Mouse (Mus musculus): ENCODE data around the gene Gm525.

Gene Gm525

GRCm38 (mm10) chr11:89098083-89098835 lies 24.6 kb downstream of the Gm525 start:
- no peak for DNase-seq

DNA sequence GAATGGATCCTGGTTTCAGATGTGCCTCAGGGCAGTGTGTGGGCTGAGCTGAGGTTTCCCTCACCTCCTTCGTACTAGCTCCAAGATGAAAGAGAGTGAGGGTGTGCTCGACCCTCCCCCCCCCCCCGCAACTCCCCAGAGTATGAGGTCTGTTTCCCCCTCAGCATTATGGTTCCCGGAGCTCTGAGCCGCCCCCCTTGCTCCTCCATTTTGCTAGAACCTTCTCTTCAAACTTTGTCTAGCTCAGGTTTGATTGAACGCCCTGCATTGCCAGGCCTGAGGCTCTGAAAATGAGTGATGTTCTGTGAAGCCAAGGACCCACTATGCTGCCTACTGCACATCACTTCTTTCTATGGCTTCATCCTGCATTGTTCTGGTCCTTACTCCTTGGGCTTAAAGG lies 25.3 kb downstream of the Gm525 start:
- DNase-seq, result no peak

DNA sequence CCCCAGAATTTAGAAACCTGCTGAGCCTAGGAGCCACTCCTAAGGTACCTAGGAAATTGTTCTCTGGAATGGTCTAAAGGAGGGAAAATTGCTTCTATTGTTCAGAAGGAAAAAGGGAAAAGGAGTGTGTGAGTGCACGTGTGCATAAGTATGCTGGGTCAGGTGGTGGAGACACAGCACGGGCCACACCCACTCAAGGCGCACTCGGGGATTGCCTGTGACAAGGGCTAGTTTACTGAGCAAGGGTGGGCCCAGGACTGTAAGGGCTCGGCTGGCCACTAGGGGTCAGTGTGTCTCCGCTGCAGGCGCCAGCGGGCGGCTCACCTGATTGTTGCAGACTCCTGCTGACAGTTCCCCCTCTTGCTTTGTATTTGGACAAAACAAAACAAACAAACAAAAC lies 26.8 kb downstream of the Gm525 start:
- DNase-seq, result peak; percentile 79 to 88

- no peak for DNase-seq
Measured at GRCm38 (mm10) chr11:89100826-89101321, 27.2 kb downstream of the Gm525 start.

- no peak for DNase-seq
Measured at GRCm38 (mm10) chr11:89103166-89103565, 29.5 kb downstream of the Gm525 start.

- DNase-seq, result no peak
Measured at GRCm38 (mm10) chr11:89105211-89105610, 31.6 kb downstream of the Gm525 start.

GRCm38 (mm10) chr11:89105823-89106222 lies 32.2 kb downstream of the Gm525 start:
- peak in 1 of 2 experiments; percentile 30 for DNase-seq

DNA sequence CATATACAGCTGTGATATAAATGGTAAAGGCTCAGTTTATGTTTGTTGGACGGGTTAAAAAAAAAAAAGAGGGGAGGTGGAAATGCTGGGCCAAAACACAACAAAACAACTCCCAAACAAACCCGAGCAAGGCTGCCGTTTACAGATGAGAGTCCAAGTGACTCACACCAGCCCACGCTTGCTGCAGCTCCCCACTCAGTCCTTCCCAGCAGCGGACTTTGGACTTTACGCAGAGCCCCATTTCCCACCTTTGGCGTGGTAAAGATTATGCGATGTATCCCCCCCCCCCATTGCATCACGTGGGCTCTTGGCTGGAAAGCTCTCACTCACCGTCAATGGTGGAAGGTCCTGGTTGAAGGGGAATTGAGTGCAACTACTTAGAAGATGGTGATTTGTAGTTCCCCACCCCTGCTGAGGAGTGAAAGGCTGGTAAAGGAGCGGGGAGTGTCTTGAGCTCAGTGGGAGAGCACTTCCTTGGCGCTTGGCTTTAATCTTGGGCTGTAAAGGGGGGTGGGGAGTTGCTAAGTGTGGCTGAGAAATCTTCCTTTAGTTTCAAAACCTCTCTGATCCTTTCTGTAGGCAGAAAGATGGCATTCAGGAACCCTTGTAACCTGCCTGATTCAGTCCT lies 33.7 kb downstream of the Gm525 start:
- no peak for DNase-seq

- no peak for DNase-seq
Measured at GRCm38 (mm10) chr11:89124411-89124810, 50.8 kb downstream of the Gm525 start.

DNA sequence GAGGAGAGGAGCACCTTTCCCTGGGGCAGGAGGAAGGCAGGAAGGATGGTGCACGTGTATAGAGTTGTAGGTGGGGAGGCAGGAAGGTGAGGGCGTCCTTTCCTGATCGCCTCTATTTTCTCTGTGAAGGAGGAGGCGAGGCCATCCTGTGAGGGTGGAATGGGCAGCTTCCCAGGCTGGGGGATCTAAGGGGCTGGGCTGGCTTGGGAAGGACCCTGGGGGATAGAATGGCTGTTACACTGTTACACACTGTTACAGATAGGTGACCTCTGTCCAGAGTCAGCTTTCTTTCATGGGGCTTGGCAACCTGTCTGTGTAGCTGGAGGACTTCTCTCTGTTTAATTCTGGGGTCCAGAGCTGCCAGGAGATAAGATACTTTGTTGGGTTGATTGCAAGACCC lies 57.2 kb downstream of the Gm525 start:
- no peak for DNase-seq

DNA sequence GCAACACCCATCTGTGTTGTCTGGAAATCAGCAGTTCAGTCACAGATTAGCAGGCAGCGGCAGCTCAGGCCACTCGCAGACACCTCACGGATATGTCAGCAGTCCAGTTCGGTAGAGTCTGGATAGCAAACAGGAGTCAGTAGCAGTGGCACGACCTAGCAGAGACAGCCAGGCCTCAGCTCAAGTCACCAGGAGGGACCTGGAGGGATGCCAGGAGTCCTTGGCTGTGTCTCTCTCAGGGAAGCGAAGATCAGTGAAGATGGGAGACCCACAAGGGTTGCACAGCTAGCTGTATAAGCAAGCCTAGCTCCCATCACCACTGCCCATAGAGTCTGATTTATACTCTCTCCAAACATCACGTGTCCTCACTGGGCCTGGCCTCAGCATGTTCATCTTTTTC lies 58.8 kb downstream of the Gm525 start:
- no peak for DNase-seq

DNA sequence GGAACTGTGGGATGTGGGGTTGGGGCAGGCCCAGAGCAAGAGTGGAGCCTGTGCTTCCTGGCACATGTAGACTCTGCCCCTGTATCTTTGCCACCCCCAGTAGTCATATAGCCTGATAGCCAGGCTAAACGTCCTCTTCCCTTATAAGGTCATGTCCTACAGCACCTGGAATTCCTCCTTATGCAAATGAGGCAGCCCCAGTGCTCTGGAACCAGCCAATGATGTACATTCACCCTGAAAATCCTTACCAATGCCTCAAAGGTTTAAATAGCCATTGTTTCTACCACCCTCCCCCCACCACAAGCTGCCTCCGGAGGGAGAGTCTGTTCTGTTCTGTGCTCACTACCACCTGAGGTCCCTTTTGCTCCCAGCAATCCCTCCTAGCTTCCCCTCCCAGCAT lies 60.6 kb downstream of the Gm525 start:
- DNase-seq, result no peak

DNA sequence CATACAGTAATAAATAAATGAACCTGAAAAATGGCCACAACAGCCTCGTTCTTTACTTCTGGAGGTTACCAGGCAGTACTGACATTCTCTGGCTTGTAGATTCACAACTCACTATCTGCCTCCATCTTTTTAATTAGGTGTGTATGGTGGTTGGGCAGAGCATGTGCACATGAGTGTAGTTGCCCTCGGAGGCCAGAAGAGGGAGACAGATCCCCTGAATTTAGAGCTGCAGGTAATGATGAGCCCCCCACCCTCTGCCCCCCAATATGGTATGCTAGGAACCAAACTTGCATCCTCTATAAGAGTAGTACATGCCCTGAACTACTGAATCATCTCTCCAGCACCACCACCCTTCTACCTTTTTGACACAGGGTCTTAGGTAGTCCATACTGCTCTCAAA lies 64.3 kb downstream of the Gm525 start:
- DNase-seq, result no peak

Data from spleen, adult 18-20 months (tissue).